Mouse (Mus musculus): ENCODE results near the gene Cenpp. TPM values are rescaled to one million over a fixed set of nuclear protein-coding genes. Genes with fewer than 3 reads are reported as not detected.

Gene Cenpp
- polyA plus RNA-seq, 1 experiment from 2014 or later, result 29.5 TPM

- 75% methylated on average over 11 of the region's 11 CpGs for WGBS (ENCODE audit: insufficient replicate concordance)
- peaks cover 5% of the 10 kb centered on the region; the same call in 1 of the 2 replicates for H3K36me3 ChIP-seq (ENCODE audit: control insufficient read depth, insufficient read depth, low read length)
- H3K27me3 ChIP-seq (ENCODE audit: control insufficient read depth, insufficient read depth, low read length), result no peaks in the 10 kb centered on the region
- no peak overlapping the region for H3K4me3 ChIP-seq (ENCODE audit: low read depth, low read length)
- H3K9me3 ChIP-seq (replicated peaks; ENCODE audit: control insufficient read depth, low read length), result no peaks in the 10 kb centered on the region
- H3K27ac ChIP-seq (ENCODE audit: low read depth, low read length), result no peak overlapping the region
- H3K4me2 ChIP-seq, result no peak overlapping the region
- no peaks in the 10 kb centered on the region for H3K4me1 ChIP-seq (ENCODE audit: control insufficient read depth, insufficient read depth, low read length)
- no peak for ATAC-seq (replicated peaks; ENCODE audit: insufficient number of reproducible peaks, low FRiP score, low TSS enrichment)
- H3K9ac ChIP-seq (ENCODE audit: low read depth, low read length), result no peak overlapping the region
Observed at GRCm38 (mm10) chr13:49466393-49467075, 186.1 kb downstream of the Cenpp start.

- H3K4me1 ChIP-seq (ENCODE audit: control insufficient read depth, insufficient read depth, low read length), result no peaks in the 10 kb centered on the region
- WGBS (ENCODE audit: insufficient replicate concordance), result 91% methylated on average over 4 of the region's 4 CpGs
- H3K27me3 ChIP-seq (ENCODE audit: control insufficient read depth, insufficient read depth, low read length), result no peaks in the 10 kb centered on the region
- ATAC-seq (replicated peaks; ENCODE audit: insufficient number of reproducible peaks, low FRiP score, low TSS enrichment), result no peak
- no peak overlapping the region for H3K4me3 ChIP-seq (ENCODE audit: low read depth, low read length)
- peaks cover 5% of the 10 kb centered on the region; the same call in 1 of the 2 replicates for H3K36me3 ChIP-seq (ENCODE audit: control insufficient read depth, insufficient read depth, low read length)
- H3K27ac ChIP-seq (ENCODE audit: low read depth, low read length), result no peak overlapping the region
- H3K9me3 ChIP-seq (replicated peaks; ENCODE audit: control insufficient read depth, low read length), result no peaks in the 10 kb centered on the region
- H3K9ac ChIP-seq (ENCODE audit: low read depth, low read length), result no peak overlapping the region
- no peak overlapping the region for H3K4me2 ChIP-seq
Observed at GRCm38 (mm10) chr13:49465875-49466274, 186.7 kb downstream of the Cenpp start.

GRCm38 (mm10) chr13:49462921-49463320 lies 189.7 kb downstream of the Cenpp start:
- Histone ChIP-seq H3K27me3 (ENCODE audit: control insufficient read depth, insufficient read depth, low read length) (no peaks in the 10 kb centered on the region), H3K27ac (ENCODE audit: low read depth, low read length) (no peak overlapping the region), H3K4me2 (no peak overlapping the region), H3K9ac (ENCODE audit: low read depth, low read length) (no peak overlapping the region), H3K4me3 (ENCODE audit: low read depth, low read length) (no peak overlapping the region), H3K4me1 (ENCODE audit: control insufficient read depth, insufficient read depth, low read length) (no peaks in the 10 kb centered on the region), H3K9me3 (replicated peaks; ENCODE audit: control insufficient read depth, low read length) (no peaks in the 10 kb centered on the region), H3K36me3 (ENCODE audit: control insufficient read depth, insufficient read depth, low read length) (peaks cover 7% of the 10 kb centered on the region; the same call in 1 of the 2 replicates)
- WGBS (ENCODE audit: insufficient replicate concordance), result 86% methylated on average over 2 of the region's 2 CpGs
- no peak for ATAC-seq (replicated peaks; ENCODE audit: insufficient number of reproducible peaks, low FRiP score, low TSS enrichment)

- H3K27ac ChIP-seq (ENCODE audit: low read depth, low read length), result no peak overlapping the region
Observed at GRCm38 (mm10) chr13:49461458-49462132, 191.0 kb downstream of the Cenpp start.

GRCm38 (mm10) chr13:49460692-49461414 lies 191.7 kb downstream of the Cenpp start:
- no peaks in the 10 kb centered on the region for H3K4me1 ChIP-seq (ENCODE audit: control insufficient read depth, insufficient read depth, low read length)
- peaks cover 7% of the 10 kb centered on the region; the same call in 1 of the 2 replicates for H3K36me3 ChIP-seq (ENCODE audit: control insufficient read depth, insufficient read depth, low read length)
- no peak overlapping the region for H3K9ac ChIP-seq (ENCODE audit: low read depth, low read length)
- ATAC-seq (replicated peaks; ENCODE audit: insufficient number of reproducible peaks, low FRiP score, low TSS enrichment), result no peak
- H3K27ac ChIP-seq (ENCODE audit: low read depth, low read length), result no peak overlapping the region
- H3K4me2 ChIP-seq, result no peak overlapping the region
- H3K4me3 ChIP-seq (ENCODE audit: low read depth, low read length), result no peak overlapping the region
- H3K27me3 ChIP-seq (ENCODE audit: control insufficient read depth, insufficient read depth, low read length), result no peaks in the 10 kb centered on the region
- no peaks in the 10 kb centered on the region for H3K9me3 ChIP-seq (replicated peaks; ENCODE audit: control insufficient read depth, low read length)
- 78% methylated on average over 5 of the region's 5 CpGs for WGBS (ENCODE audit: insufficient replicate concordance)

More at GRCm38 (mm10) chr13:49461458-49462132, 191.0 kb downstream of the Cenpp start:
- ATAC-seq (replicated peaks; ENCODE audit: insufficient number of reproducible peaks, low FRiP score, low TSS enrichment), result no peak
- H3K9ac ChIP-seq (ENCODE audit: low read depth, low read length), result no peak overlapping the region
- no peaks in the 10 kb centered on the region for H3K9me3 ChIP-seq (replicated peaks; ENCODE audit: control insufficient read depth, low read length)
- H3K27me3 ChIP-seq (ENCODE audit: control insufficient read depth, insufficient read depth, low read length), result no peaks in the 10 kb centered on the region
- H3K4me3 ChIP-seq (ENCODE audit: low read depth, low read length), result no peak overlapping the region
- no peaks in the 10 kb centered on the region for H3K4me1 ChIP-seq (ENCODE audit: control insufficient read depth, insufficient read depth, low read length)
- H3K4me2 ChIP-seq, result no peak overlapping the region
- peaks cover 7% of the 10 kb centered on the region; the same call in 1 of the 2 replicates for H3K36me3 ChIP-seq (ENCODE audit: control insufficient read depth, insufficient read depth, low read length)
- WGBS (ENCODE audit: insufficient replicate concordance), result 88% methylated on average over 15 of the region's 15 CpGs

- Histone ChIP-seq H3K4me1 (ENCODE audit: control insufficient read depth, insufficient read depth, low read length) (no peaks in the 10 kb centered on the region), H3K9me3 (replicated peaks; ENCODE audit: control insufficient read depth, low read length) (no peaks in the 10 kb centered on the region), H3K4me3 (ENCODE audit: low read depth, low read length) (no peak overlapping the region), H3K27ac (ENCODE audit: low read depth, low read length) (no peak overlapping the region), H3K36me3 (ENCODE audit: control insufficient read depth, insufficient read depth, low read length) (peaks cover 5% of the 10 kb centered on the region; the same call in 1 of the 2 replicates), H3K27me3 (ENCODE audit: control insufficient read depth, insufficient read depth, low read length) (no peaks in the 10 kb centered on the region), H3K9ac (ENCODE audit: low read depth, low read length) (no peak overlapping the region), H3K4me2 (no peak overlapping the region)
- no peak for ATAC-seq (replicated peaks; ENCODE audit: insufficient number of reproducible peaks, low FRiP score, low TSS enrichment)
- 87% methylated on average over 4 of the region's 4 CpGs for WGBS (ENCODE audit: insufficient replicate concordance)
Observed at GRCm38 (mm10) chr13:49460276-49460675, 192.3 kb downstream of the Cenpp start.

GRCm38 (mm10) chr13:49449318-49449749 lies 203.3 kb downstream of the Cenpp start:
- H3K27ac ChIP-seq (ENCODE audit: low read depth, low read length), result no peak overlapping the region
- whole genome bisulfite sequencing (ENCODE audit: insufficient replicate concordance), result 43% methylated on average over 5 of the region's 5 CpGs
- no peaks in the 10 kb centered on the region for H3K4me1 ChIP-seq (ENCODE audit: control insufficient read depth, insufficient read depth, low read length)
- no peaks in the 10 kb centered on the region for H3K9me3 ChIP-seq (replicated peaks; ENCODE audit: control insufficient read depth, low read length)
- no peak overlapping the region for H3K4me3 ChIP-seq (ENCODE audit: low read depth, low read length)
- H3K9ac ChIP-seq (ENCODE audit: low read depth, low read length), result no peak overlapping the region
- H3K27me3 ChIP-seq (ENCODE audit: control insufficient read depth, insufficient read depth, low read length), result no peaks in the 10 kb centered on the region
- no peak for ATAC-seq (replicated peaks; ENCODE audit: insufficient number of reproducible peaks, low FRiP score, low TSS enrichment)
- H3K36me3 ChIP-seq (ENCODE audit: control insufficient read depth, insufficient read depth, low read length), result peaks cover 2% of the 10 kb centered on the region; the same call in 1 of the 2 replicates
- no peak overlapping the region for H3K4me2 ChIP-seq

GRCm38 (mm10) chr13:49444451-49444850 lies 208.1 kb downstream of the Cenpp start:
- 85% methylated on average over 6 of the region's 6 CpGs for WGBS (ENCODE audit: insufficient replicate concordance)
- no peak for ATAC-seq (replicated peaks; ENCODE audit: insufficient number of reproducible peaks, low FRiP score, low TSS enrichment)
- no peak overlapping the region for H3K4me3 ChIP-seq (ENCODE audit: low read depth, low read length)
- H3K9ac ChIP-seq (ENCODE audit: low read depth, low read length), result no peak overlapping the region
- peaks cover 6% of the 10 kb centered on the region; the same call in 1 of the 2 replicates for H3K36me3 ChIP-seq (ENCODE audit: control insufficient read depth, insufficient read depth, low read length)
- no peaks in the 10 kb centered on the region for H3K9me3 ChIP-seq (replicated peaks; ENCODE audit: control insufficient read depth, low read length)
- H3K27me3 ChIP-seq (ENCODE audit: control insufficient read depth, insufficient read depth, low read length), result no peaks in the 10 kb centered on the region
- H3K27ac ChIP-seq (ENCODE audit: low read depth, low read length), result no peak overlapping the region
- no peak overlapping the region for H3K4me2 ChIP-seq
- H3K4me1 ChIP-seq (ENCODE audit: control insufficient read depth, insufficient read depth, low read length), result no peaks in the 10 kb centered on the region
